Mouse (Mus musculus) embryonic facial prominence, embryonic 15.5 days (tissue): ENCODE results near the gene Erc2. TPM values are rescaled to one million over a fixed set of nuclear protein-coding genes. Genes with fewer than 3 reads are reported as not detected.

ENCODE experiments used
- ATAC-seq: fragments of 200-750 bp; cut with Nextera tagmentation; 2 replicates; pipeline ENCODE4 v1.8.0; 2017; ENCODE audit warnings: low read depth, moderate TSS enrichment; ENCODE audit not compliant: insufficient number of reproducible peaks, low FRiP score, low TSS enrichment
- H3K27ac ChIP-seq: fragments of 300-500 bp; sonication (generic); replicated peaks from 2 replicates; pipeline ENCODE4 v1.5.1; 2015; ENCODE audit warnings: mild to moderate bottlenecking, inconsistent platforms
- H3K27me3 ChIP-seq: fragments of 300-500 bp; sonication (generic); 2 replicates; pipeline ENCODE4 v1.6.1; 2015; ENCODE audit warnings: inconsistent platforms
- H3K36me3 ChIP-seq: fragments of 300-500 bp; sonication (generic); 2 replicates; pipeline ENCODE4 v1.6.1; 2015; ENCODE audit warnings: mild to moderate bottlenecking, inconsistent platforms
- H3K4me1 ChIP-seq: fragments of 300-500 bp; sonication (generic); 2 replicates; pipeline ENCODE4 v1.6.1; 2015; ENCODE audit warnings: inconsistent platforms
- H3K4me2 ChIP-seq: fragments of 300-500 bp; sonication (generic); replicated peaks from 2 replicates; pipeline ENCODE4 v1.6.1; 2015; ENCODE audit warnings: mild to moderate bottlenecking, inconsistent platforms
- H3K4me3 ChIP-seq: fragments of 300-500 bp; sonication (generic); replicated peaks from 2 replicates; pipeline ENCODE4 v1.5.1; 2015; ENCODE audit warnings: mild to moderate bottlenecking, inconsistent platforms
- H3K9ac ChIP-seq: fragments of 300-500 bp; sonication (generic); 2 replicates; pipeline ENCODE4 v1.6.1; 2015; ENCODE audit warnings: inconsistent platforms
- H3K9me3 ChIP-seq: fragments of 300-500 bp; sonication (generic); replicated peaks from 2 replicates; pipeline ENCODE4 v1.6.1; 2016; ENCODE audit warnings: inconsistent platforms
- WGBS: fragments of 180-500 bp; shearing (Covaris S2); methylation state at CpG from one replicate; pipeline ENCODE4 v1.1.7; 2015; 5-methylcytosine and 5-hydroxymethylcytosine counted together
- polyA plus RNA-seq: library from polyadenylated mRNA; unstranded; fragments of >200 nt; fragmentation: Nextera tagmentation; extraction: Ambion mirVana; gene quantifications from 2 replicates; pipeline ENCODE4 v1.2.1, GENCODE M21; 2015

The Erc2 gene
- polyA plus RNA-seq, 1 experiment from 2014 or later: 7.1 TPM

GRCm38 (mm10) chr14:27720944-27721343 lies 98.7 kb downstream of the Erc2 start:
- no peak for ATAC-seq
- no peaks in the 10 kb centered on the region for H3K27me3 ChIP-seq
- 97% methylated on average over 3 of the region's 3 CpGs for WGBS
- H3K9ac ChIP-seq: no peak overlapping the region
- H3K9me3 ChIP-seq: no peaks in the 10 kb centered on the region
- no peak overlapping the region for H3K4me3 ChIP-seq
- no peak overlapping the region for H3K4me2 ChIP-seq
- H3K36me3 ChIP-seq: no peaks in the 10 kb centered on the region
- no peak overlapping the region for H3K27ac ChIP-seq
- H3K4me1 ChIP-seq: no peaks in the 10 kb centered on the region

GRCm38 (mm10) chr14:27721759-27722158 lies 99.5 kb downstream of the Erc2 start:
- no peak overlapping the region for H3K27ac ChIP-seq
- H3K36me3 ChIP-seq: no peaks in the 10 kb centered on the region
- no peak overlapping the region for H3K4me3 ChIP-seq
- 78% methylated on average over 3 of the region's 3 CpGs for WGBS
- no peak overlapping the region for H3K9ac ChIP-seq
- H3K4me2 ChIP-seq: no peak overlapping the region
- no peaks in the 10 kb centered on the region for H3K9me3 ChIP-seq
- ATAC-seq: no peak
- no peaks in the 10 kb centered on the region for H3K4me1 ChIP-seq
- H3K27me3 ChIP-seq: no peaks in the 10 kb centered on the region

- Histone ChIP-seq H3K36me3 (no peaks in the 10 kb centered on the region), H3K27ac (no peak overlapping the region), H3K9ac (no peak overlapping the region), H3K4me3 (no peak overlapping the region), H3K27me3 (no peaks in the 10 kb centered on the region), H3K9me3 (no peaks in the 10 kb centered on the region), H3K4me2 (no peak overlapping the region), H3K4me1 (no peaks in the 10 kb centered on the region)
- 82% methylated on average over 8 of the region's 8 CpGs for WGBS
- ATAC-seq: no peak
These were observed 105.3 kb downstream of the Erc2 start for GRCm38 (mm10) chr14:27727541-27727940.

- Histone ChIP-seq H3K4me1 (no peaks in the 10 kb centered on the region), H3K4me3 (no peak overlapping the region), H3K27ac (no peak overlapping the region), H3K27me3 (no peaks in the 10 kb centered on the region), H3K9ac (no peak overlapping the region), H3K9me3 (no peaks in the 10 kb centered on the region), H3K36me3 (no peaks in the 10 kb centered on the region), H3K4me2 (no peak overlapping the region)
- WGBS: 45% methylated on average over 4 of the region's 4 CpGs
- ATAC-seq: no peak
These were observed 108.9 kb downstream of the Erc2 start for GRCm38 (mm10) chr14:27731086-27731485.

- Histone ChIP-seq H3K9ac (no peak overlapping the region), H3K4me3 (no peak overlapping the region), H3K4me2 (no peak overlapping the region), H3K9me3 (no peaks in the 10 kb centered on the region), H3K27me3 (no peaks in the 10 kb centered on the region), H3K27ac (no peak overlapping the region), H3K4me1 (no peaks in the 10 kb centered on the region), H3K36me3 (no peaks in the 10 kb centered on the region)
- ATAC-seq: no peak
- 49% methylated on average over 1 of the region's 1 CpGs for WGBS
These were observed 117.2 kb downstream of the Erc2 start for GRCm38 (mm10) chr14:27739436-27739835.

GRCm38 (mm10) chr14:27741248-27741916 lies 119.2 kb downstream of the Erc2 start:
- no peaks in the 10 kb centered on the region for H3K9me3 ChIP-seq
- no peak overlapping the region for H3K27ac ChIP-seq
- WGBS: 20% methylated on average over 3 of the region's 3 CpGs
- no peak overlapping the region for H3K4me3 ChIP-seq
- H3K36me3 ChIP-seq: no peaks in the 10 kb centered on the region
- H3K4me1 ChIP-seq: no peaks in the 10 kb centered on the region
- ATAC-seq: no peak
- H3K9ac ChIP-seq: no peak overlapping the region
- H3K4me2 ChIP-seq: no peak overlapping the region
- H3K27me3 ChIP-seq: no peaks in the 10 kb centered on the region

GRCm38 (mm10) chr14:27754340-27754739 lies 132.1 kb downstream of the Erc2 start:
- H3K9ac ChIP-seq: no peak overlapping the region
- H3K27ac ChIP-seq: no peak overlapping the region
- ATAC-seq: no peak
- no peaks in the 10 kb centered on the region for H3K36me3 ChIP-seq
- no peaks in the 10 kb centered on the region for H3K27me3 ChIP-seq
- H3K4me1 ChIP-seq: 0 out of 2 replicates have a peak, but pooled peaks cover 6% of the 10 kb centered on the region
- no peak overlapping the region for H3K4me3 ChIP-seq
- H3K9me3 ChIP-seq: no peaks in the 10 kb centered on the region
- H3K4me2 ChIP-seq: no peak overlapping the region
- 85% methylated on average over 1 of the region's 1 CpGs for WGBS

- Histone ChIP-seq H3K4me2 (no peak overlapping the region), H3K27ac (no peak overlapping the region), H3K27me3 (no peaks in the 10 kb centered on the region), H3K9me3 (no peaks in the 10 kb centered on the region), H3K4me3 (no peak overlapping the region), H3K9ac (no peak overlapping the region), H3K36me3 (no peaks in the 10 kb centered on the region), H3K4me1 (0 out of 2 replicates have a peak, but pooled peaks cover 6% of the 10 kb centered on the region)
- WGBS: 89% methylated on average over 5 of the region's 5 CpGs
- no peak for ATAC-seq
These were observed 134.7 kb downstream of the Erc2 start for GRCm38 (mm10) chr14:27756901-27757300.

- 76% methylated on average over 1 of the region's 1 CpGs for whole genome bisulfite sequencing
- Histone ChIP-seq H3K4me2 (no peak overlapping the region), H3K4me1 (0 out of 2 replicates have a peak, but pooled peaks cover 6% of the 10 kb centered on the region), H3K27ac (no peak overlapping the region), H3K36me3 (no peaks in the 10 kb centered on the region), H3K4me3 (no peak overlapping the region), H3K9me3 (no peaks in the 10 kb centered on the region), H3K9ac (no peak overlapping the region), H3K27me3 (no peaks in the 10 kb centered on the region)
- ATAC-seq: no peak
These were observed 136.0 kb downstream of the Erc2 start for GRCm38 (mm10) chr14:27758230-27758629.

- no peaks in the 10 kb centered on the region for H3K27me3 ChIP-seq
- H3K4me1 ChIP-seq: 0 out of 2 replicates have a peak, but pooled peaks cover 6% of the 10 kb centered on the region
- no peaks in the 10 kb centered on the region for H3K9me3 ChIP-seq
- H3K4me3 ChIP-seq: no peak overlapping the region
- no peak overlapping the region for H3K9ac ChIP-seq
- H3K36me3 ChIP-seq: no peaks in the 10 kb centered on the region
- H3K4me2 ChIP-seq: no peak overlapping the region
- 0 out of 2 replicates have a peak overlapping the region, but pooled peaks have one; percentile 2 for H3K27ac ChIP-seq
- ATAC-seq: no peak
- WGBS: 72% methylated on average over 6 of the region's 6 CpGs
These were observed 136.9 kb downstream of the Erc2 start for GRCm38 (mm10) chr14:27759069-27759628.

- H3K27ac ChIP-seq: 0 out of 2 replicates have a peak overlapping the region, but pooled peaks have one; percentile 41
- H3K4me2 ChIP-seq: no peak overlapping the region
- H3K9ac ChIP-seq: no peak overlapping the region
- no peak overlapping the region for H3K4me3 ChIP-seq
- H3K36me3 ChIP-seq: no peaks in the 10 kb centered on the region
- 54% methylated on average over 9 of the region's 9 CpGs for WGBS
- no peaks in the 10 kb centered on the region for H3K9me3 ChIP-seq
- ATAC-seq: no peak
- H3K4me1 ChIP-seq: 0 out of 2 replicates have a peak, but pooled peaks cover 6% of the 10 kb centered on the region
- H3K27me3 ChIP-seq: no peaks in the 10 kb centered on the region
These were observed 137.8 kb downstream of the Erc2 start for GRCm38 (mm10) chr14:27759982-27760381.

GRCm38 (mm10) chr14:27775367-27775766 lies 153.1 kb downstream of the Erc2 start:
- no peaks in the 10 kb centered on the region for H3K9me3 ChIP-seq
- H3K36me3 ChIP-seq: no peaks in the 10 kb centered on the region
- ATAC-seq: no peak
- 61% methylated on average over 5 of the region's 5 CpGs for WGBS
- H3K4me1 ChIP-seq: no peaks in the 10 kb centered on the region
- H3K9ac ChIP-seq: no peak overlapping the region
- no peak overlapping the region for H3K4me3 ChIP-seq
- H3K27me3 ChIP-seq: no peaks in the 10 kb centered on the region
- no peak overlapping the region for H3K27ac ChIP-seq
- H3K4me2 ChIP-seq: no peak overlapping the region
